Mouse (Mus musculus) bone marrow, adult 2 months (tissue): Measurements from ENCODE around the gene Mdfic. TPM values are rescaled to one million over a fixed set of nuclear protein-coding genes. Genes with fewer than 3 reads are reported as not detected.

Experiments used
- H3K27ac ChIP-seq: fragments of 200-500 bp; 2 replicates; pipeline ENCODE4 v1.5.1; 2012; ENCODE audit warnings: low read depth, mild to moderate bottlenecking, control low read depth, inconsistent platforms, low read length; ENCODE audit not compliant: control insufficient read depth, poor library complexity, insufficient read depth
- H3K4me1 ChIP-seq: fragments of 200-500 bp; 2 replicates; pipeline ENCODE4 v1.6.1; 2011; ENCODE audit warnings: low read length; ENCODE audit not compliant: control insufficient read depth, insufficient read depth
- H3K4me3 ChIP-seq: fragments of 200-500 bp; replicated peaks from 2 replicates; pipeline ENCODE3; 2011; ENCODE audit warnings: mild to moderate bottlenecking, low read depth, low read length, control low read depth; ENCODE audit not compliant: control insufficient read depth
- CTCF ChIP-seq: fragments of 200-500 bp; IDR thresholded peaks from 2 replicates; pipeline ENCODE4 v1.5.1; 2011; ENCODE audit warnings: low read length, control low read depth; ENCODE audit not compliant: control insufficient read depth, insufficient read depth
- POLR2A ChIP-seq: fragments of 200-500 bp; IDR thresholded peaks from 2 replicates; pipeline ENCODE4 v1.6.1; 2011; ENCODE audit warnings: low read depth, mild to moderate bottlenecking, control low read depth, low read length, borderline replicate concordance; ENCODE audit not compliant: control insufficient read depth
- WGBS: fragments of 180-500 bp; shearing (Covaris S2); methylation state at CpG from one replicate; pipeline ENCODE4 v1.1.7; 2018; 5-methylcytosine and 5-hydroxymethylcytosine counted together
- polyA plus RNA-seq: library from polyadenylated mRNA; stranded (reverse); fragments of >200 nt; gene quantifications from 2 replicates; pipeline ENCODE4 v1.2.4, GENCODE M21; 2011; ENCODE audit warnings: low replicate concordance; ENCODE audit not compliant: missing spikeins, insufficient read depth, insufficient read length

Mdfic gene
- polyA plus RNA-seq, 1 experiment = 5.8 TPM

DNA sequence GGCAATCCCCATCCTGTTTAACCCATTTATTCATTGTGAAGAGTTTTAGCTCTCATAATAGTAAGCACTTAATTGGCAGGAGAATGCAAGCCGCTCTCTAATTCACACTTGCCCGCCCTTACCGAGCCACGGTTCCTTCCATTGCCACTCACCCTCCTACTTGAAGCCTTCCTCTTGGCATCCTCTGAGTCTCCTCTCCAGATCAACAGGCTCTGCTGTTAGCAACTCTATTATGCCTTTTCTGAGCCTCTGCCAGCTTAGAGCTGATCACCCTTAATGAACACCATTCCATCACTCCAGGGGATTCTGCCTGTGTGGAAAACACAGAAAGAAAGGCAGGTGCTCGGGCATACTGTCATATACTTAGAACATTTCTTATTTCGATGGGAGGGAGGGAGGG is 24.9 kb downstream of the Mdfic start:
- TF ChIP-seq CTCF (no peak), POLR2A (no peak)
- WGBS = 74% methylated on average over 6 of the region's 6 CpGs
- Histone ChIP-seq H3K4me3 (no peak overlapping the region), H3K27ac (peak overlapping the region; percentile 30; the same call in 1 of the 2 replicates), H3K4me1 (peaks cover 1% of the 10 kb centered on the region; the same call in 1 of the 2 replicates)

DNA sequence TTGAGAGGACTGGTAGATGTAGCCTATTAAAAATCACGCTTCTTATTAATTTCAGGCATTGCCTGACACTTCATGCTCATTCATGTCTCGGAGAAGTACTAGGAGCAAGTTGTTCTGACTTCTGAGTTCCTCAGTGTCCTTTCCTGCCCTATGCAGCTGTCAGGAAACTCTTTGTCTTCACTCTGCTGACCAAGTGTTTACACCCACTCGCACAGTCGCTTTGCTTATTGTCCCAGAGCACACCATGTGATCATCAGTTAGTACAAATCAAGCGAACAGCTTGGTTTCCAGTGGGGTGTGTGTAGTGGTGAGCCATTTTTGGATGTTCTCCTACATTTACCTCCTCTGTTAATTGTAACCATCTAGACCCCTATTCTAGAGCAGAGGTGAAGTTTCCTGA is 25.4 kb downstream of the Mdfic start:
- TF ChIP-seq CTCF = no peak
- no peak for TF ChIP-seq POLR2A
- Histone ChIP-seq H3K4me1 (peaks cover 1% of the 10 kb centered on the region; the same call in 1 of the 2 replicates), H3K4me3 (no peak overlapping the region), H3K27ac (no peak overlapping the region)
- WGBS = 65% methylated on average over 5 of the region's 5 CpGs

DNA sequence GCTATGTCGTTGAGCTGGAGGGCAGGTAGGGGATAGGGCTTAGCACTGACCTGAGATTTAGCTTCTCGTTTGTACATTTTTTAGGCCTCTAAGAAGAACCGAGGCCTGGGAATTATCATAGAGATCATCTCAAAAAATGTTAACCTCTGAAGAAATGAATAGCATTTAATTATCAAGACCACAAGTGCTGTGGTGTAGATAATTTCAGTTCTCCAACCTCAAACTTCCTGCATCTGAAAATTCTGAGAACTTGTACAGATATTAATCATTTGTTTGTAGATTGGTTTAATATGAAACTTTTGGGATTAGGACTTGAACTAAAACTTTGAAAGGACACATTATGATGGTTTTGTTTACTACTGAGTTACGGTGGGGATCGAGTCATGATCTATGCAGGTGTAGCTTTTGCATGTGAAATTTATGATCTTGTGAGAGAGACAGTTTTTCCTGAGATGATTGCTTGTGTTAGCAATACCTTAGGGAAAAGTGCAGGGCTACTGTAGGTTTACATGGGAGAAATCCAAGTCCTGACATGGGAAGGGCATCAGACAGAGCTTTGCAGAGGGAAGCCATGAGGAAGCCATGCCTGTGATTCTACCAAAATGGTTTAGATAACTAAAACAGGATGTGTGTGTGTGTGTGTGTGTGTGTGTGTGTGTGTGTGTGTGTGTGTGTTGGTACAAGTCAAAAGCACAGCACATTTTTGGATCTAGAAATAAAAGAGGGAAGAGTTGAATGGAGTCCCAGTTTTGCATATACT is 27.1 kb downstream of the Mdfic start:
- Histone ChIP-seq H3K4me3 (no peak overlapping the region), H3K27ac (no peak overlapping the region), H3K4me1 (peaks cover 5% of the 10 kb centered on the region; the same call in 1 of the 2 replicates)
- 35% methylated on average over 5 of the region's 5 CpGs for WGBS
- TF ChIP-seq CTCF (no peak), POLR2A (no peak)

GRCm38 (mm10) chr6:15748236-15748635 is 27.8 kb downstream of the Mdfic start:
- TF ChIP-seq POLR2A (no peak), CTCF (no peak)
- WGBS = 28% methylated on average over 1 of the region's 1 CpGs
- Histone ChIP-seq H3K27ac (no peak overlapping the region), H3K4me1 (peaks cover 5% of the 10 kb centered on the region; the same call in 1 of the 2 replicates), H3K4me3 (no peak overlapping the region)

DNA sequence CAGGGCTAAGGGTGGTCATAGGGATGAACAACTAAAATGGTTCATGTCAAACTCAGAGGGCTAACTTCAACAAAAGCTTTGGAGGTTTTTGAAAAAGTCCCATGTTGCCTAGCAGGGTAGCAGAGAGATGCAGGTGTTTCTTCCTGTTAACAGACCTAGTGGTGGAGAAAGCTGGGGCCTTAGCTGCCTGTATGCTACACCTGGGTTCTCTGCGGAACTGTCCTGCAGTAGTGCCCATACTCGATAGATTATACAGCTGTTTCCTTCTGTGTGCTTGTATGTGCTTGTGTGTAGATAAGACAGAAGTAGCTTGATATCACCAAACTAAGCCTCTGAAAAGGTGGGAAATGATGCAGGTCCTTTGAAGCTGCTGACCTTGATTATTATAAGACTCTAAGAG is 28.5 kb downstream of the Mdfic start:
- Histone ChIP-seq H3K4me1 (peaks cover 5% of the 10 kb centered on the region; the same call in 1 of the 2 replicates), H3K4me3 (no peak overlapping the region), H3K27ac (no peak overlapping the region)
- no peak for TF ChIP-seq CTCF
- TF ChIP-seq POLR2A = no peak
- WGBS = 53% methylated on average over 2 of the region's 2 CpGs

DNA sequence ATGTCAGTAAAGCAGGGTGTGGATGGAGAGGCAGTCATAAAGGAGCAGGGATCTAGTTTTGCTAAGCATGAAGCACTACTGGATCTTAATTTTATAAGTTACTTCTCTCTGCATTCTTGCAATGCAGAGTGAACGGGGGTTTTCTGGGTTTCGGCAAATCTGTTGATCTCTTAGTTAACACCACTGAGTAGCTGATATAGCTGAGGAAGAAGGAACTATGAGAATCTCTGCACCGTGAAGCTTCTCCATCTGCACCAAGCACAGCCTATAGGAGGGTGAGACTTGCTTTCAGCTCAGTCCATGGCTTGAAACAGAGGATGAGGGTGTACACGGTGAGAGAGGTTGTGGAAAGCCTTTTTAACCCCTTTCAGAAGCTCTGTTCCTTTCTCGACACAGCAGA is 29.6 kb downstream of the Mdfic start:
- H3K4me3 ChIP-seq = no peak overlapping the region
- TF ChIP-seq CTCF (no peak), POLR2A (no peak)
- 65% methylated on average over 5 of the region's 5 CpGs for WGBS
- no peak overlapping the region for H3K27ac ChIP-seq
- H3K4me1 ChIP-seq = peaks cover 5% of the 10 kb centered on the region; the same call in 1 of the 2 replicates

GRCm38 (mm10) chr6:15751375-15751774 is 30.9 kb downstream of the Mdfic start:
- no peak overlapping the region for H3K4me3 ChIP-seq
- H3K27ac ChIP-seq = no peak overlapping the region
- peaks cover 5% of the 10 kb centered on the region; the same call in 1 of the 2 replicates for H3K4me1 ChIP-seq
- TF ChIP-seq POLR2A = no peak
- TF ChIP-seq CTCF = no peak
- 87% methylated on average over 2 of the region's 2 CpGs for WGBS

DNA sequence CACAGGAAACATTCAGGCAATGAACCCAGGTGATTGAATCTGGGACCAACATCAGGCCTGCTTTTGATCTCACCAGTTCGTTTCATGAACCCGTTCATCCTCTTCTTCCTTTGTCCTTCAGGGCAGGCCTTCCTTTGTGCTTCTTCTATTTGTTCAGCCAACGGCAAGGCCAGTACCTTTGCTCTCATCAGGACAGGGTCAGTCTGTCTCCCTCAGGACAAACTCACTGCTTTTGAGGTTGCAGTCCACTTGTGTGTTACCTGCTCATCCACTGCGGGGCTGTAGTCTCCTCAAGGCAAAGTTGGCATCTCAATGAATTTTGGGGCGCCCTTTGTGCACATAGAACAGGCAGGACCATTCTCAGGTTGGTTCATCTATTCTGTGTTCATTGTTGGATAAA is 31.7 kb downstream of the Mdfic start:
- WGBS = 84% methylated on average over 5 of the region's 5 CpGs
- Histone ChIP-seq H3K4me1 (peaks cover 5% of the 10 kb centered on the region; the same call in 1 of the 2 replicates), H3K4me3 (no peak overlapping the region), H3K27ac (no peak overlapping the region)
- TF ChIP-seq CTCF = no peak
- no peak for TF ChIP-seq POLR2A

DNA sequence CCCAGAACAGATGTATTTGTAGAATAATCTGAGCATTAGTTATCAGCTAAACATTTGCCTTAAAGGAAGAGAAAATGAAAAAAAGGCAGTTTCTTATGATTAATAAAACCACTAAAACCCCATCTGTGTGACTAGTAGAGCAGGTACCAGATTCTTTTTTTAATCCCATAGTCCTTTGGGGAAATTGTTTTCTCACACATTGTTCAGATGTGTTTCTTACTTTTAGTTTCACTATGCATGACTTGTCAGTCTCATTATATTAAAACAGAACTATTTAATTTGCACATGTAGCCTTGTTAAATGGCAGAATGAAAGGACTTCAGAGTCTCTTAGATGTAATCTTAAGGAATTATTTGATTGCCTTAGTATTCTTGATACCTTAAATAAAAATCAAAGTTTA is 32.7 kb downstream of the Mdfic start:
- H3K4me3 ChIP-seq = no peak overlapping the region
- TF ChIP-seq POLR2A (no peak), CTCF (no peak)
- H3K27ac ChIP-seq = no peak overlapping the region
- peaks cover 3% of the 10 kb centered on the region; the same call in 1 of the 2 replicates for H3K4me1 ChIP-seq
